Mouse (Mus musculus) brown adipose tissue, adult 24 weeks (tissue): ENCODE results near the gene Olfr18. TPM values are rescaled to one million over a fixed set of nuclear protein-coding genes. Genes with fewer than 3 reads are reported as not detected.
"Not testable (repeated sequence)": the region's sequence is repeated elsewhere in the genome, so short reads cannot be mapped to it uniquely, and the experiment has no call there.

Experiments used
- H3K27ac ChIP-seq: fragments of 200-500 bp; replicated peaks from 2 replicates; pipeline ENCODE4 v1.5.1; 2012; ENCODE audit warnings: low read depth, mild to moderate bottlenecking, low read length
- H3K4me1 ChIP-seq: fragments of 200-500 bp; 2 replicates; pipeline ENCODE4 v1.6.1; 2012; ENCODE audit warnings: low read length, mixed read lengths; ENCODE audit not compliant: control insufficient read depth, insufficient read depth, insufficient read length
- H3K4me3 ChIP-seq: fragments of 200-500 bp; 2 replicates; pipeline ENCODE4 v1.5.1; 2012; ENCODE audit warnings: low read depth, mild to moderate bottlenecking, low read length, moderate library complexity; ENCODE audit not compliant: insufficient read depth
- polyA plus RNA-seq: library from polyadenylated mRNA; stranded (reverse); fragments of >200 nt; gene quantifications from 2 replicates; pipeline ENCODE4 v1.2.4, GENCODE M21; 2012; ENCODE audit not compliant: missing spikeins, insufficient read depth, insufficient read length

Olfr18 gene
- polyA plus RNA-seq = not detected in 2 replicates

GRCm38 (mm10) chr9:20335994-20336393, at the start of gene Olfr18:
TSS of gene Olfr18 (minus strand) at chr9:20336094.
- H3K4me3 ChIP-seq = no peak within 1 kb of the TSS
- no peak within 1 kb of the TSS for H3K27ac ChIP-seq
- H3K4me1 ChIP-seq = no peaks in the 10 kb centered on the region

DNA sequence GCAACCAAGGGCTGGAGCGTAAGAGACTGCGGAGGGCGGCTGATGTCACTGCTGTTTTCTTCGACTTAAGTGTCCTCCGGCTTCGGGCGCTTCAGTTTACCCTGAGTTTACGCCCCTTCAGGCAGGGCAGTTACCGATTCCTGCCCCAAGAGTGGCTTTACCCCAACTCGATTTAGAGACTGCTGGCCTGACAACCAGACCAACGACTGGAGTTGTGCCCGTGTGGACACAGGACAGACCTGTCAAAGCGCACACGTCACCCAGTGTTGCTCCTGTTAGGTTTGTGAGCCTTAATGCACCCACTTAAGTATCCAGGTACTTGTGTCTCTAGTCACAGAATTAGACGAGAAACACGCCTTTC, 49.4 kb upstream of the Olfr18 start:
- peak overlapping the region; percentile 95 for H3K4me3 ChIP-seq
- no peak overlapping the region; the same call in 1 of the 2 replicates for H3K27ac ChIP-seq
- H3K4me1 ChIP-seq = peaks cover 5% of the 10 kb centered on the region; the same call in 1 of the 2 replicates

- Histone ChIP-seq H3K4me3 (peak within 1 kb of the TSS; percentile 95), H3K4me1 (peaks cover 5% of the 10 kb centered on the region; the same call in 1 of the 2 replicates), H3K27ac (peak within 1 kb of the TSS; percentile 70)
These were observed 48.8 kb upstream of the Olfr18 start, which contains the start of gene Zfp560 for GRCm38 (mm10) chr9:20384532-20385342. TSS of gene Zfp560 (minus strand) at chr9:20385177.

DNA sequence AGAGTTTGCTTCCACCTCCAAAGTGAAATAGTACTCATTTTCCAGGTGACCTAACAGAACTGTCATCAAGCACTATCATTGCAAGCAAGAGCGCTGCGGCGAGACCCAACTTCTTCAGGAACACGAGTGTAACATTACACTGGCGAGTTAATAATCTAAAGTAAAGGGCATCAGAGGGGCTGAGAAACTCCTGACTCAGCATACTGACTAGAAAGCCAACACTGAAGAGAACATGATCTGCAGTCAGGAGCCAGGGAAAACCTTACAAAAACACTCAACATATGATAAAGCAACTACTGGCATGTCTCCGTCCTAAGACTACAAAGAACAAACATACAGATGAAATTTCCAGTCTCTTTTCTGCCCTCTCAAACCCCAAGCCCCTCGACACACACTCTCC, 47.8 kb upstream of the Olfr18 start:
- Histone ChIP-seq H3K4me3 (peak overlapping the region; percentile 14; the same call in 1 of the 2 replicates), H3K4me1 (peaks cover 5% of the 10 kb centered on the region; the same call in 1 of the 2 replicates), H3K27ac (no peak overlapping the region)

DNA sequence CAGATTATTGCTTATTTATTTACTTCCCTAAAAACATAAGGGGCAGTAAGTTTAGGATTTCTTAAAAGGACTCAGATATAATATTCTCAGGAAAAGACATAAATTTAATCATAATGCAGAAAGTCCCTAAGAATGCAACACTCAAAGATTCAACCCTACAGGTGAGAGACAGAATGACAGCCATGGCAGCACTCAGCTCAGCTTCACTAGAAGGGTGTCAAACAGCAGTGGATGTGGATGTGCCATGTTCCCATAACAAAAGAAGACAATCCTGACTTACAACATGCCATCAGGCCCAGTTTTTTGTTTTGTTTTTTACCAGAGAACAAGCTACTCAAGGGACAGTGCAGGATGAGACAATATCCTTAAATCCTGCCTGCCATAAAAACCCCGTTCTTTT, 38.8 kb upstream of the Olfr18 start:
- no peak overlapping the region for H3K4me3 ChIP-seq
- H3K27ac ChIP-seq = no peak overlapping the region
- H3K4me1 ChIP-seq = no peaks in the 10 kb centered on the region

- Histone ChIP-seq H3K4me3 (no peak overlapping the region), H3K27ac (no peak overlapping the region), H3K4me1 (no peaks in the 10 kb centered on the region)
These were observed 31.4 kb upstream of the Olfr18 start for GRCm38 (mm10) chr9:20367311-20367710.

- Histone ChIP-seq H3K4me3 (no peak overlapping the region), H3K27ac (no peak overlapping the region)
These were observed 12.6 kb upstream of the Olfr18 start for GRCm38 (mm10) chr9:20348501-20348900.

DNA sequence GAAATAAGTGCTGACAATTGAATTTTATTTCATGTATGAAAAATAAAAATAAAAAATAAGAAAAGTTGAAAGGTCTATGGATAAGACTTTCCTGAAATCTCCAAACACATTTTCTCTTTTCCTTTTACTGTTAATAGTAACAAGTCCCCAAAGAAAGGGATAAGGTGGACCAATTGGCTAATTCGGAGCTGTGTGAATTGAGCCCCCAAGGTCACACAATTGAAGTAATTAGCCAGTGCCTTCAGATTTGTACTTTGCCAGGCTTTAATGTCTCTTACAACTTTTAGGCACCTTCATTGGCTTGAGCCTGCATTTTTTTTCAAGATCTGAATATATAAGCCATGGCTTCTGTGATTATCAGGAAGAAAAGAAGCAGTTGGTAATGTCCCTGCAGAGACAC, 37.7 kb downstream of the Olfr18 start, which contains the start of gene Olfr873:
Gene Olfr873, plus strand, starts transcription at position 301 of the 400 bp plus-strand sequence.
- no peaks in the 10 kb centered on the region for H3K4me1 ChIP-seq
- H3K4me3 ChIP-seq = no peak within 1 kb of the TSS
- no peak within 1 kb of the TSS for H3K27ac ChIP-seq

More at GRCm38 (mm10) chr9:20348501-20348900, 12.6 kb upstream of the Olfr18 start:
- no peaks in the 10 kb centered on the region for H3K4me1 ChIP-seq

GRCm38 (mm10) chr9:20295562-20295961, 40.3 kb downstream of the Olfr18 start:
- not testable (repeated sequence) for H3K27ac ChIP-seq, H3K4me1 ChIP-seq, H3K4me3 ChIP-seq

- H3K4me1 ChIP-seq = no peaks in the 10 kb centered on the region
- H3K4me3 ChIP-seq = no peak within 1 kb of the TSS
- no peak within 1 kb of the TSS for H3K27ac ChIP-seq
These were observed 53.8 kb downstream of the Olfr18 start, which contains the start of gene Olfr39 for GRCm38 (mm10) chr9:20282051-20282450. TSS of gene Olfr39 (plus strand) at chr9:20282351.

Other genes with a start within 250 kb of the Olfr18 start
- gene Olfr868, start 237.5 kb downstream of the Olfr18 start, polyA plus RNA-seq = not detected in 2 replicates
- gene Olfr869, start 207.1 kb downstream of the Olfr18 start, polyA plus RNA-seq = not detected in 2 replicates
- not detected in 2 replicates for gene Olfr870, start 162.0 kb downstream of the Olfr18 start, polyA plus RNA-seq
- not detected in 2 replicates for gene Olfr871, start 123.9 kb downstream of the Olfr18 start, polyA plus RNA-seq
- gene Olfr872, start 99.0 kb downstream of the Olfr18 start, polyA plus RNA-seq = not detected in 2 replicates
- gene Olfr39, start 53.7 kb downstream of the Olfr18 start, polyA plus RNA-seq = not detected in 2 replicates
- gene Olfr873, start 37.6 kb downstream of the Olfr18 start, polyA plus RNA-seq = 1.5 and 1.6 TPM in 2 replicates
- 17.2 and 19.6 TPM in 2 replicates for gene Zfp560, start 49.1 kb upstream of the Olfr18 start, polyA plus RNA-seq
- gene Zfp26, start 124.1 kb upstream of the Olfr18 start, polyA plus RNA-seq = 4.0 and 4.2 TPM in 2 replicates
- 8.0 and 8.5 TPM in 2 replicates for gene Zfp426, start 156.7 kb upstream of the Olfr18 start, polyA plus RNA-seq
- 11.8 and 14.7 TPM in 2 replicates for gene Zfp266, start 185.3 kb upstream of the Olfr18 start, polyA plus RNA-seq
- 3.8 and 5.0 TPM in 2 replicates for gene Zfp846, start 245.2 kb upstream of the Olfr18 start, polyA plus RNA-seq